Mouse (Mus musculus) layer of hippocampus, adult 2 months (tissue): ENCODE measurements around the gene 4931422A03Rik. TPM values are rescaled to one million over a fixed set of nuclear protein-coding genes. Genes with fewer than 3 reads are reported as not detected.

Source experiments
- DNase-seq, 2 experiments: peaks; one replicate each; pipeline ENCODE4 v3.0.0; 2022; ENCODE audit warnings: low spot score in 2 of 2
- H3K27ac ChIP-seq: fragments of 200-600 bp; 2 replicates; pipeline ENCODE4 v1.8.1; 2022
- H3K4me3 ChIP-seq: fragments of 200-600 bp; 2 replicates; pipeline ENCODE4 v1.8.1; 2022; ENCODE audit warnings: mild to moderate bottlenecking
- CTCF ChIP-seq: fragments of 200-600 bp; conservative IDR thresholded peaks from 2 replicates; pipeline ENCODE4 v1.8.1; 2022; ENCODE audit warnings: antibody characterized with exemption, mild to moderate bottlenecking, moderate library complexity
- total RNA-seq, 2 experiments: library from RNA; stranded (reverse); gene quantifications; 2 replicates each; pipeline ENCODE4 v1.2.3; 2021

The 4931422A03Rik gene
- total RNA-seq, 2 experiments from 2014 or later = not detected

DNA sequence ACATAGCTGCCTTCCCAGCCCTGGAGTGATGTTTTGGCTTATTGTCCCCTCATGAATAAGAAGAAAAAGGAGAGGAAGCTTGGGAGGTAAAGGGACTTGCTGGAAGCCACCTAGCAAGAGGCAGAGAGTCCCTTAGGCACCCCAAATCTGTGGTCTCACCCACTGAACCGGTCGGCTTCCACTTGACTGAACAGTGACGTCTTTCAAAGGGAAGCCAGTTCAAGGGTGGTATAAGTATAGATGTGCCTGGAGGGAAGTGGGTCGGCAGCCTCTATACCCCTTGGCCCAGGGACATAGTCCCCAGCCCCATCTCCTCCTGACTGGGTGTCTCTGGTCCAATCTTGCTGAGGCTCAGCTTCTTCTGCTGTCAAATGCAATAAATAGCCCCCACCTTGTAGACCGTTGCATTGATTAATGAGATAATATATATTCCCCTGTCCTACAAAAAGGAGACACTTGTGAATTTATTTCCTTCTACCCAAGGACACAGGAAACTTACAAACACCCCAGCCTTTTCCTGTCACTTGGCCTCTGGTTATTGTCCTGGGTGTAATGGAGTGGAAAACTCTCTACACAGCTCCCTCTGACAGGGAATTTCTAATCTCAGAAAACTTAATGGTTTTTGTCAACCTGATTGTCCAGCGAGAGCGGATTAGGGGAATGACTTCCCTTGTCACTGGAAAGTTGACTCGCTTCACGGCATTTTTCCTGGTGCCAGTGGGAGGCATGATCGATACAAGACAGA lies 92.3 kb downstream of the 4931422A03Rik start:
- DNase-seq = no peak
- no peak for TF ChIP-seq CTCF
- no peak overlapping the region for H3K27ac ChIP-seq
- H3K4me3 ChIP-seq = no peak overlapping the region

DNA sequence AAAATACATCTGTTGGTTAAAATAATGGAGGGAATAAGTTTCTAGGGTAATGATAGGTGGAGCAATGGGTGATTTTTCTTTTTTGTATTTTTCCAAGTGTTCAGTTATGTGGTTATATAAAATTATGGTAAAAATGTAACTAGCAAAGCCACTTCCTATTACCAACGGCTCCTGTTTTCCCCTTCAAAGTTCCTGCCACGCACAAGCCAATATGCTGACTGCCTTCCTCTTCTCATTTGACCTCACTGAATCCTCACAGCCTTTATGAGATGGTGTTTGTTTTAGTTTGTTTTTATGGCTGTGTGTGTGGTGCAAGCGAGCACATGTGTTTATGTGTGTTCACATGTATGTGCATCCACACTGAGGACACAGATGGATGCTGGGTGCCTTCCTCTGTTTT lies 93.5 kb downstream of the 4931422A03Rik start:
- no peak overlapping the region for H3K27ac ChIP-seq
- no peak for TF ChIP-seq CTCF
- no peak overlapping the region for H3K4me3 ChIP-seq
- DNase-seq = no peak

DNA sequence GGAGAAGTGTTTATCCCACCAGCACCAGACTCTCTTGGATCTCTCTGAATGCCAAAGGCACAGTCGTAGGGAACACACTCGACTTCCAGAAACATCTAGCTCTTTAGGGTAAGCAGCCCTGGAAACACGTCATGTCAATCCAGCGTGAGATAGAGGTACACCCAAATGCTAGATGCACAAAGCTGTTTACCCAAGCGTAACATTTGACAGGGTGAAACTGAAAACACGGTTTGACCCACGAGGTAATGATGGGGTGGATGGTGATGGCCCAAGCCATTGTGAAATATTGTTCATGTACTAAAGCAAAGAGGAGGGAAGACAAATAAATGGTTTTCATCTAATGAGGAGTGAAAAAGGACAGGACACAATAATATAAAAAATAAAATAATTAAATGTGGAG lies 93.9 kb downstream of the 4931422A03Rik start:
- no peak for DNase-seq
- Histone ChIP-seq H3K4me3 (no peak overlapping the region), H3K27ac (no peak overlapping the region)
- no peak for TF ChIP-seq CTCF

DNA sequence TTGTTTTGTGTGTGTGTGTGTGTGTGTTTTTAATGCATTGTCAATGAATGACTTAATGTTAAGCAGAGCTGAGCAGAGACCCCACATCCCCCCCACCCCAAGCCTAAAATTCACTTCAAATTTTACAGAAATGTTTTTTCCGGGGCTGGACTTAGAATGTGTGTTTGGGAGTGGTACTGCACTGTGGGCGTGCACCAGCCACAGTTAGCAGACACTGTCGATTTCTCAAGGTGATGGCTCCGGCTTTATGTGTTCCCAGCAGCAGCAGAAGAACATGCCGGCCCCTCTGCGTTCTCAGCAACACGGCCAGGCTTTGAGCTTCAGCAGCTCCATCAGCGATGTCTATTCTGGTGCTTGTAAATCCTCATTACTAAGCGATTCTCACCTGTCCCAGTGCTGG lies 95.7 kb downstream of the 4931422A03Rik start:
- Histone ChIP-seq H3K27ac (no peak overlapping the region), H3K4me3 (no peak overlapping the region)
- TF ChIP-seq CTCF = no peak
- no peak for DNase-seq

DNA sequence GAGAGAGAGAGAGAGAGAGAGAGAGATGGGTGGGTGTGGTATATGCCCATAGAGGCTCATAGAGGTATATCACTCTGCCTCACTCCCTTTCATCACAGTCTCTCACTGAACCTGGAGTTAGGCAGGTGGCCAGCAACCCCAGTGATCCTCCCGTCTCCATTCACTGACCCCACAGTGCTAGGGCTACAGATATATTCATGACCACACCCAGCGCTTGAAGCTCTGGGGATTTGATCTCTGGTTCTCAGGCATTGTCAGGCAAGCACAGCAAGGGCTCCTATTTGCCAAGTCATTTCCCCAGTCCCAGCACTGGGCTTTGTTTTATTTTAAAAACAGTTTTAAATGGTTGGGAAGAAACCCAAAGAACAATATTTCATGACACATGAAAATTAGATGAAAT lies 96.1 kb downstream of the 4931422A03Rik start:
- Histone ChIP-seq H3K4me3 (no peak overlapping the region), H3K27ac (no peak overlapping the region)
- DNase-seq = no peak
- no peak for TF ChIP-seq CTCF

DNA sequence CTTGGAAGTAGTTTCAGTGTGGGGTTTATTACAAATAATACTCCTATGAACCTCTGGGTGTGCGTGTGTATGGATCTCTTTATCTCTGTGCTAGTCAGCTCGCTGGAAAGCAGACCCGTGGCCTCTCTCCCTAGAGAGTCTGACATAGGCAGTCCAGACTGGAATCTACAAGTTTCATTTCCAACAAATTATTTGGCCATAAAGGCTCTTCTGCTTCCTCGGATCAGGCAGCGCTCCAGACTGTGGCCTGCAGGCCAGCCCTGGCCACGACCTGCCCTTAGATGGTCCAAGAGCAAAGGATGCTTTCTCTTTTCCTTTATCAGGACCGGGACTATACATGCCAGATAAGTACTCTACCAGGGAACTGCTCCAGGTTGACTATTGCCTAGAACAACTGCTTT lies 96.7 kb downstream of the 4931422A03Rik start:
- Histone ChIP-seq H3K4me3 (no peak overlapping the region), H3K27ac (no peak overlapping the region)
- no peak for DNase-seq
- no peak for TF ChIP-seq CTCF

DNA sequence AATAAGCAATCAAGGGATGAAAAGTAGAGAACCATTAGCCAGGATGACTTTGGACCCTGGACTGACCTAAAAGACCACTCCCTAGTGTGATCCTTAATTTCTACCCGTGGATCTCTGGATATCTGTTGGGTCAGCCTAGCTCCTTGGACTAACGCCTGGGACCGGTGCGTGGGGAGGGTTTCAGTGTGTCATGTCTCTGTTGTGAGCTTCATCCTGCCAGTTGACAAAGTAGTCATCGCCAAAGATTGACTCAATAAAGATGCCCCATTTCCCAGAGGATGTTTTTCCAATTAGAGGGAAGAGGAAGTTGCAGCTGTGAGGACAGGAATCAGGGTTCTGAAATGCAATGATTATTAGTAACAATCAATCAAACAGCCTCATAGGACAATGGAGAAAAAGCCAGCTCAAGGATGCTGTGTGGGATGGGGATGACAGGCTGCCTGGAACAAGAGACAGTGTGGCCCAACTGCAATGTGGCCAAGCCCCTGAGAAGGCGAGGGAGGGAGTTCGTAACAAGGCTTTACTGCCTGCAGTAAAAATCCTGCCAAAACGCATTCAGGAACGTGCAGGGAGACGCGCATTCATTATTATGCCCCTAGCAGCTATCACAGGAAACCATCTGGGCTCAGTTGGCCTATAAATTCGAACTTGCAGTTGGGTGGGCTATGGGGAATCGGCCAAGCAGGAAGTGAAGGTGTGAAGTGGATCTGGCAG lies 97.7 kb downstream of the 4931422A03Rik start:
- Histone ChIP-seq H3K27ac (no peak overlapping the region), H3K4me3 (no peak overlapping the region)
- no peak for TF ChIP-seq CTCF
- peak in 1 of 2 experiments; percentile 10 for DNase-seq

DNA sequence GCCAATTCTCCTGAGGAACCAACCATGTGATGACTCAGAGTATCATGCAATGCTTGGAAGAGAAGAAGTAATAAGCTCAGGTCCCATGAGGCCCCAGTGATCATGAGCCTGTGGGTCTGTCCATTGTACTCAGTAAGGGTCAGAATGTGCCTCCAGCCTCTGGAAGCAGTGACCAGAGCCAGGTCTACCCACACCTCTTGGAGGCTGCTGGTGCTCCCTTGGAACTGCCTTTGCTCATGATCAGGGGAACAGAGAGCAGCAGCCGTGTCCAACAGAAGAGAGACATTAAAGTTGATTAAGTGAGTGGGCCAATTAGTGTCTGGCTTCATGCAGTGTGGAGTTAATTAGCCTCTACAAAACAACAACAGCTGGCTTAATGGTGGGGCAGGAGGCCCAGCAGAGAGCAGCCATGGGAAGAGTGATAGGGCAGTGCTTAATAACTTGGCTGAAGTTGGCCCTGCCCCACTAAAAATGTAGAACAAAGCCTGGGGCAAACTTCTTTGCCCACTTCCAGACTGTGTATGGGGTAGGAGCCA lies 100.5 kb downstream of the 4931422A03Rik start:
- no peak for TF ChIP-seq CTCF
- H3K27ac ChIP-seq = no peak overlapping the region
- peak in 1 of 2 experiments; percentile 4 for DNase-seq
- H3K4me3 ChIP-seq = no peak overlapping the region

DNA sequence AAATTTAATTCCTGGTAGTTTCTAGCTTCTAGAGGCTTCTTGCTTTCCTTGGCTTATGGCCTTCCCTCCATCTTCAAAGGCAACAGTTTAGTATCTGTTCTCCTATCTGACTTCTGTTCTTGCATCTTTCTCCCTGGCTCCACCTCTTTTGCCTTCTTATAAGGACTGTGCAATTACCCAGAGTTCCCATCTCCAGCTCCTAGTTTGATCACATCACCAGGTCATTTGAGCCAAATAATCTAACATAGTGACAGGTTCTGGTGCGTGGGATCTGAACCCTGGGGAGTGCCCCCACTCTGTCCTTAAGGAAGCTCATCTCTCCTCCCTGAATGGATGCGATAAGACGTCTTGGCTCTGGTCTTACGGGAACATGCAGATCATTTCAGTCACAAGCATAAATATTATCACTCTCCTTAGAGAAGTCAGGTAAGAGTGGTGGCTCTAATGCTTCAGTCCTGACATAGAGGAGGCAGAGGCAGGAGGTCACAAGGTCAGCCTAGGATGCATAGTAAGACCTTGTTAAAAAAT lies 101.5 kb downstream of the 4931422A03Rik start:
- DNase-seq = no peak
- TF ChIP-seq CTCF = no peak
- H3K4me3 ChIP-seq = no peak overlapping the region
- no peak overlapping the region for H3K27ac ChIP-seq

DNA sequence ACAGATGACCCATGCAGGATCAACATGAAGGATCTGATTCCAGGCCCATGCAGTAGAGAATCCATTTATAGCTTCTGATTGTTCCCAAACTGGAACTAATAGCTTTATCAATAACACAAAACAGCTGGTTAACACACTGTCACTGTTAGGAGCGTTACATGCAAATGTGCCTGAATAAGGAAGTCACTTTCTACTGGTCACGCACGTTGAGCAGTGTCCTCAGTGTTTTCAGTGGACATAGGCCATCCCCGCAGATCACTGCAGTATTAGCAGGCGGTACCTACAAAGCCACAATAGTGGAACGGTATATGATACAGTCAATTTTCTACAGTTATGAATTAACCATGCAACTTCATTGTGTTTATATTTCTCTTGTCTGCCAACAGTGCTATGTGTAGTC lies 108.7 kb downstream of the 4931422A03Rik start:
- no peak for DNase-seq
- no peak overlapping the region for H3K27ac ChIP-seq
- no peak overlapping the region for H3K4me3 ChIP-seq
- no peak for TF ChIP-seq CTCF

DNA sequence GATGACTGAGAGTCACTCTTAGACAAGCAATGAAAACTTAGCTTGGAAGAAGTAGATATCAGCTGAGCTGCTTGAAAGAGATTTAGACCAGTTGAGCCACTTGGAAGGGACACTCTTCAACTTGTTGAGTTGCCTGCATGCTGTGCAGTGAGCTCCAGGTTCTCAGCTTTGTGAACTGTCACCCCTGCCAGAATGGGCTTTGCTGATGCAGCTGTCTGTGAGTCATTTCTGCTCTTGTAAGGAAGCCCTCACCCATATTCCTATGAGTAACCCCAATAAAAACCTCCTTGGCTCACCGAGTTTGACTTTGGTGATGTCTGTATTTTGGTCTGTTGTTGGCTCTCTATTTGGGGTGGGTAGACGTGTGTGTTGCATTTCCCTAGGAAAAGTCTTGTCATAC lies 109.8 kb downstream of the 4931422A03Rik start:
- no peak for TF ChIP-seq CTCF
- no peak overlapping the region for H3K4me3 ChIP-seq
- no peak overlapping the region for H3K27ac ChIP-seq
- DNase-seq = no peak

DNA sequence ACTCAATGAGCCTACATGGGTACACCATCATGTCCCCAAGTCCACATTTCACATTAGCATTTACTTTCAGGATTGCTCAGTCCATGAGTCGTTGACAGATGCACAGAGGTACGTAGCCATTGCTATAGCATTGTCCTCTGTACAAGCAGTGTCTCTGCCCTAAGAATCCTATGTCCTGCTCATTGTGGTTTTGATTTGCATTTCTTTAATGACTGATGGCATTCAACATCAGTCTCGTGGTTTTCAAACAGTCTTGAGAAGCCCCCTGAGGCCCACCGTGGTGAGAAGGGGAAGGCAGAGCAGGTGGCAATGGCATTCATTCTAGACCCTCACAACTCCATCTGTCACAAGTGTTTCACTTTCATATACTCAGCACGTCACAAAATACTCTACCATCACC lies 110.8 kb downstream of the 4931422A03Rik start:
- TF ChIP-seq CTCF = no peak
- DNase-seq = no peak
- Histone ChIP-seq H3K27ac (no peak overlapping the region), H3K4me3 (no peak overlapping the region)

Other genes with a start within 250 kb of the 4931422A03Rik start
- gene Caprin1, start 230.7 kb downstream of the 4931422A03Rik start, total RNA-seq = 100 to 1,000 TPM; 317 to 343 TPM
- gene Lmo2, start 70.4 kb downstream of the 4931422A03Rik start, total RNA-seq = 10 to 100 TPM; 20.3 to 22.1 TPM
- gene Fbxo3, start 640 bp downstream of the 4931422A03Rik start, total RNA-seq = 10 to 100 TPM; 47.4 to 47.5 TPM
- under 1 TPM; 0.42 to 0.56 TPM for gene Gm10912, start 37.5 kb upstream of the 4931422A03Rik start, total RNA-seq
- gene Gm10799, start 40.2 kb upstream of the 4931422A03Rik start, total RNA-seq = not detected
- not detected for gene Cd59b, start 41.5 kb upstream of the 4931422A03Rik start, total RNA-seq
- gene Cd59a, start 67.4 kb upstream of the 4931422A03Rik start, total RNA-seq = 1 to 10 TPM; 3.0 to 4.4 TPM
- gene A930018P22Rik, start 94.4 kb upstream of the 4931422A03Rik start, total RNA-seq = not detected